Mouse (Mus musculus) lung, postnatal 0 days (tissue): Measurements from ENCODE around the gene Arhgef9. TPM values are rescaled to one million over a fixed set of nuclear protein-coding genes. Genes with fewer than 3 reads are reported as not detected.

Experiments
- ATAC-seq: fragments of 200-750 bp; cut with Nextera tagmentation; 2 replicates; pipeline ENCODE4 v1.8.0; 2017; ENCODE audit warnings: moderate library complexity
- DNase-seq: peaks from one replicate; pipeline ENCODE4 v3.0.0-alpha.2; 2016; ENCODE audit warnings: low spot score
- H3K27ac ChIP-seq: fragments of 300-500 bp; sonication (generic); 2 replicates; pipeline ENCODE4 v1.5.1; 2014; ENCODE audit warnings: antibody characterized with exemption, mild to moderate bottlenecking, low read length, mixed read lengths
- H3K27me3 ChIP-seq: fragments of 300-500 bp; sonication (generic); replicated peaks from 2 replicates; pipeline ENCODE4 v1.6.1; 2014; ENCODE audit warnings: low read length, mixed read lengths; ENCODE audit not compliant: insufficient read depth
- H3K36me3 ChIP-seq: fragments of 300-500 bp; sonication (generic); 2 replicates; pipeline ENCODE4 v1.6.1; 2014; ENCODE audit warnings: low read length, mixed read lengths; ENCODE audit not compliant: insufficient read depth
- H3K4me1 ChIP-seq: fragments of 300-500 bp; sonication (generic); 2 replicates; pipeline ENCODE4 v1.6.1; 2014; ENCODE audit warnings: antibody characterized with exemption, low read depth, low read length, mixed read lengths; ENCODE audit not compliant: insufficient read depth
- H3K4me2 ChIP-seq: fragments of 300-500 bp; sonication (generic); replicated peaks from 2 replicates; pipeline ENCODE4 v1.6.1; 2014; ENCODE audit warnings: low read depth, mild to moderate bottlenecking, low read length, moderate library complexity, mixed read lengths
- H3K4me3 ChIP-seq: fragments of 300-500 bp; sonication (generic); 2 replicates; pipeline ENCODE4 v1.5.1; 2014; ENCODE audit warnings: low read depth, low read length
- H3K9ac ChIP-seq: fragments of 300-500 bp; sonication (generic); replicated peaks from 2 replicates; pipeline ENCODE4 v1.6.1; 2014; ENCODE audit warnings: low read depth, mild to moderate bottlenecking
- H3K9me3 ChIP-seq: fragments of 300-500 bp; sonication (generic); 2 replicates; pipeline ENCODE4 v1.6.1; 2016; ENCODE audit warnings: low read length, mixed read lengths
- CTCF ChIP-seq: IDR thresholded peaks from 2 replicates; pipeline ENCODE4 v1.5.1; 2016; ENCODE audit warnings: antibody characterized with exemption, mild to moderate bottlenecking
- EP300 ChIP-seq: IDR thresholded peaks from 2 replicates; pipeline ENCODE4 v1.6.1; 2016; ENCODE audit warnings: antibody characterized with exemption, mild to moderate bottlenecking, control low read depth
- WGBS: fragments of 180-500 bp; shearing (Covaris S2); extraction: QIAGEN DNeasy Blood & Tissue Kit; methylation state at CpG from one replicate; pipeline ENCODE4 v1.1.7; 2014; 5-methylcytosine and 5-hydroxymethylcytosine counted together
- polyA plus RNA-seq: library from polyadenylated mRNA; unstranded; fragments of >200 nt; fragmentation: Nextera tagmentation; extraction: Ambion mirVana; gene quantifications from 2 replicates; pipeline ENCODE4 v1.2.1, GENCODE M21; 2015

The Arhgef9 gene
- polyA plus RNA-seq, 1 experiment from 2014 or later = 4.2 TPM

- no peaks in the 10 kb centered on the region for H3K36me3 ChIP-seq
- WGBS = 78% methylated on average over 6 of the region's 6 CpGs
- no peaks in the 10 kb centered on the region for H3K27me3 ChIP-seq
- ATAC-seq (no peak), DNase-seq (no peak)
- no peak overlapping the region for H3K4me3 ChIP-seq
- no peak overlapping the region for H3K4me2 ChIP-seq
- no peaks in the 10 kb centered on the region for H3K4me1 ChIP-seq
- no peak overlapping the region for H3K9ac ChIP-seq
- TF ChIP-seq CTCF (no peak), EP300 (no peak)
- no peaks in the 10 kb centered on the region for H3K9me3 ChIP-seq
- H3K27ac ChIP-seq = no peak overlapping the region
Measured at GRCm38 (mm10) chrX:95123462-95123861, 73.2 kb downstream of the Arhgef9 start.

- TF ChIP-seq CTCF (no peak), EP300 (no peak)
- Histone ChIP-seq H3K9ac (no peak overlapping the region), H3K4me3 (no peak overlapping the region), H3K9me3 (no peaks in the 10 kb centered on the region), H3K27ac (no peak overlapping the region), H3K27me3 (no peaks in the 10 kb centered on the region), H3K36me3 (no peaks in the 10 kb centered on the region), H3K4me2 (no peak overlapping the region), H3K4me1 (no peaks in the 10 kb centered on the region)
- ATAC-seq (no peak), DNase-seq (no peak)
- WGBS = 65% methylated on average over 3 of the region's 3 CpGs
Measured at GRCm38 (mm10) chrX:95104361-95104760, 92.3 kb downstream of the Arhgef9 start.

- ATAC-seq (no peak), DNase-seq (no peak)
- Histone ChIP-seq H3K9me3 (no peaks in the 10 kb centered on the region), H3K27ac (no peak overlapping the region), H3K4me2 (no peak overlapping the region), H3K4me3 (no peak overlapping the region), H3K27me3 (no peaks in the 10 kb centered on the region), H3K9ac (no peak overlapping the region), H3K36me3 (no peaks in the 10 kb centered on the region), H3K4me1 (no peaks in the 10 kb centered on the region)
- WGBS = 61% methylated on average over 4 of the region's 4 CpGs
- TF ChIP-seq CTCF (no peak), EP300 (no peak)
Measured at GRCm38 (mm10) chrX:95087674-95088073, 109.0 kb downstream of the Arhgef9 start.

- Histone ChIP-seq H3K4me1 (no peaks in the 10 kb centered on the region), H3K36me3 (no peaks in the 10 kb centered on the region), H3K9me3 (no peaks in the 10 kb centered on the region), H3K4me2 (no peak overlapping the region), H3K9ac (no peak overlapping the region), H3K27me3 (no peaks in the 10 kb centered on the region), H3K27ac (no peak overlapping the region), H3K4me3 (no peak overlapping the region)
- TF ChIP-seq CTCF (no peak), EP300 (no peak)
- ATAC-seq (no peak), DNase-seq (no peak)
- WGBS = 75% methylated on average over 9 of the region's 9 CpGs
Measured at GRCm38 (mm10) chrX:95077013-95077699, 119.5 kb downstream of the Arhgef9 start.

- Histone ChIP-seq H3K27me3 (no peaks in the 10 kb centered on the region), H3K4me1 (no peaks in the 10 kb centered on the region), H3K4me2 (no peak overlapping the region), H3K9me3 (no peaks in the 10 kb centered on the region), H3K27ac (no peak overlapping the region), H3K9ac (no peak overlapping the region), H3K36me3 (no peaks in the 10 kb centered on the region), H3K4me3 (no peak overlapping the region)
- ATAC-seq (no peak), DNase-seq (no peak)
- 77% methylated on average over 5 of the region's 5 CpGs for WGBS
- TF ChIP-seq EP300 = no peak
- no peak for TF ChIP-seq CTCF
Measured at GRCm38 (mm10) chrX:95027907-95028306, 168.7 kb downstream of the Arhgef9 start.

GRCm38 (mm10) chrX:95026361-95026892 lies 170.2 kb downstream of the Arhgef9 start, which contains the start of gene Spin4:
Gene Spin4, minus strand, starts transcription at chrX:95026682.
- WGBS = 14% methylated on average over 28 of the region's 30 CpGs
- DNase-seq (peak; percentile 94), ATAC-seq (peak; percentile 97)
- Histone ChIP-seq H3K9ac (peak within 1 kb of the TSS; percentile 24; the same call in 1 of the 2 replicates), H3K27ac (peak within 1 kb of the TSS; percentile 77), H3K4me3 (peak within 1 kb of the TSS; percentile 46), H3K36me3 (no peaks in the 10 kb centered on the region), H3K4me1 (no peaks in the 10 kb centered on the region), H3K9me3 (no peaks in the 10 kb centered on the region), H3K27me3 (no peaks in the 10 kb centered on the region), H3K4me2 (peak within 1 kb of the TSS; percentile 63)
- TF ChIP-seq EP300 = no peak
- 0 out of 2 replicates have a peak, but pooled peaks have one; percentile 0 for TF ChIP-seq CTCF
